Mouse (Mus musculus) ES-CJ7 (cell line): ENCODE measurements around the gene Ehd1.
"Not testable (repeated sequence)": the region's sequence is repeated elsewhere in the genome, so short reads cannot be mapped to it uniquely, and the experiment has no call there.

ENCODE experiments used
- DNase-seq: peaks from one replicate; pipeline ENCODE4 v3.0.0; 2011; ENCODE audit warnings: low read depth, low spot score

Gene Ehd1

GRCm38 (mm10) chr19:6299450-6300267 is 23.1 kb downstream of the Ehd1 start:
- no peak for DNase-seq

- no peak for DNase-seq
These were observed 23.9 kb downstream of the Ehd1 start for GRCm38 (mm10) chr19:6300402-6300841.

GRCm38 (mm10) chr19:6302114-6302513 is 25.6 kb downstream of the Ehd1 start:
- no peak for DNase-seq

- peak; percentile 50 for DNase-seq
These were observed 26.0 kb downstream of the Ehd1 start for GRCm38 (mm10) chr19:6302522-6302921.

- no peak for DNase-seq
These were observed 27.3 kb downstream of the Ehd1 start for GRCm38 (mm10) chr19:6303831-6304230.

- DNase-seq, result peak; percentile 92
These were observed 28.4 kb downstream of the Ehd1 start for GRCm38 (mm10) chr19:6304787-6305516.

- no peak for DNase-seq
These were observed 29.1 kb downstream of the Ehd1 start for GRCm38 (mm10) chr19:6305517-6306115.

GRCm38 (mm10) chr19:6306137-6306551 is 29.6 kb downstream of the Ehd1 start, which contains the start of gene Cdc42bpg:
Gene Cdc42bpg (plus strand): TSS chr19:6306456.
- peak; percentile 87 for DNase-seq

- peak; percentile 90 for DNase-seq
These were observed 30.1 kb downstream of the Ehd1 start for GRCm38 (mm10) chr19:6306586-6306985.

- DNase-seq, result no peak
These were observed 31.4 kb downstream of the Ehd1 start for GRCm38 (mm10) chr19:6307733-6308531.

- no peak for DNase-seq
These were observed 33.7 kb downstream of the Ehd1 start for GRCm38 (mm10) chr19:6310181-6310580.

- not testable (repeated sequence) for DNase-seq
These were observed 35.3 kb downstream of the Ehd1 start for GRCm38 (mm10) chr19:6311783-6312182.

GRCm38 (mm10) chr19:6313796-6314195 is 37.3 kb downstream of the Ehd1 start:
- DNase-seq, result no peak

GRCm38 (mm10) chr19:6314513-6314912 is 38.0 kb downstream of the Ehd1 start:
- DNase-seq, result no peak

GRCm38 (mm10) chr19:6315573-6315972 is 39.0 kb downstream of the Ehd1 start:
- no peak for DNase-seq

GRCm38 (mm10) chr19:6318145-6318544 is 41.6 kb downstream of the Ehd1 start:
- no peak for DNase-seq

- DNase-seq, result no peak
These were observed 44.8 kb downstream of the Ehd1 start for GRCm38 (mm10) chr19:6321358-6321757.

GRCm38 (mm10) chr19:6321786-6322621 is 45.5 kb downstream of the Ehd1 start:
- DNase-seq, result peak; percentile 90

GRCm38 (mm10) chr19:6324751-6325150 is 48.2 kb downstream of the Ehd1 start:
- DNase-seq, result no peak

- DNase-seq, result no peak
These were observed 54.7 kb downstream of the Ehd1 start for GRCm38 (mm10) chr19:6331178-6331577.
